Mouse (Mus musculus) spleen, postnatal 4 days (tissue): ENCODE data around the gene Ctsf.
"Not testable (repeated sequence)": the region's sequence is repeated elsewhere in the genome, so short reads cannot be mapped to it uniquely, and the experiment has no call there.

Source experiments
- DNase-seq, 2 experiments: peaks; one replicate each; pipeline ENCODE4 v3.0.0; 2022; ENCODE audit warnings: low spot score in 2 of 2

Ctsf gene

DNA sequence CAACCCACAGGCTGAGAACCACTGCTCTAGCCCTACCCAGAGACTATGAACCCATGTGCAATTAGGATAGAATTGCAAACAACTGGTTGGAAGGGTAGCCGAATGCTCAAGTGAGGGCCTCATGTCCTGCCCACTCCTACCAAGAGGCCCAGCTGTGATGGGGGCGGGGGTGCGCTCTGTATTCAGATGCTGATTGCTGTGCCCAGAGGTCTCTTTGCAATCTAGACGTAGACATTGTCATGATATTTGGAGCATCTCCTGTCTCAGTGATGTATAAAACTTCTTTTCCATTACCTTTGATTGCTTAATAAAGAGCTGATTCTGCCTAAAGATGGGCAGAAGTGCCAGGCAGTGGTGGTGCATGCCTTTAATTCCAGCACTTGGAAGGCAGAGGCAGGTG, 5.1 kb upstream of the Ctsf start:
- DNase-seq, result no peak

- no peak for DNase-seq
Observed at GRCm38 (mm10) chr19:4850281-4850680, 4.6 kb upstream of the Ctsf start.

DNA sequence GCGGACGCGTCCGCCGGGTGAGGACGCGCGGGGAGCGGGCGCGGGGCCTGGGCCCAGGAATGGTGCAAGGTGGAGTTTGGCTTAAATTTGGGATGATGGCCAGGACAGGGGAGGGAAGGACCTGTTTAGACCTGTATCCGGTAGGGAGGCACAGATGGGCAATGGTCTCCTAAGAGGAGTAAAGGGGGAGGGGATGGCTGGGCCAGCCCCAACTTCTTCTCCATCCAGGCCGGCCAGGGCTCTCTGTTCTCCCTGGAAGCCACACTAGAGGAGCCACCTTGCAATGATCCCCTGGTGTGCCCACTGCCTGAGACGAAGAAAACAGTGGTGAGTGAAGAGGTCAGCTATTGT, 515 bp downstream of the Ctsf start:
- no peak for DNase-seq

DNA sequence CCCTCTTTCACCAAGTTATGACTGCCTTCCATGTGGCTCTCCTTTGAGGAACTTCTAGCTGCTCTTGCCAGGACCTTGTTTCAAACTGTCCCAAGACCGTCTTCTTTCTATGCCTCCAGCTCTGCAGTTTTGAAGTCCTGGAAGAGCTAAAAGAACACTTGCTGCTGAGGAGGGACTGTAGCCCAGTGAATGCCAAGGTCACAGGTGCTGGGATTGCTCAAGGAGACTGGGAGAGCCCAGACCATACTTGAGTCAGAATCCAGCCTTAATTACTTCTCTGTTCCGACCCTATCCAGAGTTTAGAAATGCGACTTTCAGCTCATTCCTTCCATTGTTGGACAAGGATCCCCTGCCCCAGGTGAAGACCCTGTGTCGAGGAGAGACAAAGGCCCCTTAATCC, 1.0 kb downstream of the Ctsf start:
- DNase-seq, result no peak

- DNase-seq, result peak; percentile 78 to 80
Observed at GRCm38 (mm10) chr19:4859081-4859480, 4.2 kb downstream of the Ctsf start.

DNA sequence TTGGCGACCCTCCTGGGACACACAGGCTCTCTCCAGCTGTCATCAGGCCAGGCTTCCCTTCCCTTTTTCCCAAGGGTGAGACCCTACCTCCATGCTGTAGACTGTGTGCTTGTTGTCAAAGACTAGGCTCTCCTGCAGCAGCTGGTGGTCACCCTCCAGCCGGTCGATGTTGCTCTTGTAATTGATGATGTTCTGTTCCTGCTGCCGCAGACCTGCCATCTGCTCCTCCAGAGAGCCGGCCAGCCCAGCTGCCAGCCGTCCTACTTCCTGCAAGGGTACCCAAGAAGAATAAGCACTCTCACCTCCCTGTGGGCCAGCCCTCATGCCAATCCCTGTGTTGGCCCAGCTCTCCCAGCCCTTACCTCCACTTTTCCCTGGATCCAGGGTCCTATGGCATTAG, 8.1 kb downstream of the Ctsf start:
- DNase-seq, result no peak

DNA sequence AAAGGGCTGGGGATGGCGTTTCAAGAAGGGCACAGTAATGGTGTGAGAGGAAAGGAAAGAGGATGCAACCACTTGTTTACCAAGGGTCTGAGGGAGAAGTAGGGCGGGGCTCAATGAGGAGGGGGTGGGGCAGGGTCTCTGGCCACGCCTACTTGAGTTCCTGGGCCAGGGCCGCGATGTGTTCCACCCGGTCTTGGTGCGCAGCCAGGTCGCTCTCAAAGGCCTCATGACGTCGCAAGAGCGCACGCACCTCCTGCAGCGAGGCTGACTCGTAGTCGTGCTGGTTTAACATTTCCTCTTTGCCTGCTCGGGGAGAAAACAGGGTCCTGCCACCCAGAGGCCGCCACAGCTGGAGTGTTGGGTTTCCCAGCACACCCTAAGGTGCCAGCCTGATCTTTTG, 10.2 kb downstream of the Ctsf start:
- DNase-seq, result no peak

DNA sequence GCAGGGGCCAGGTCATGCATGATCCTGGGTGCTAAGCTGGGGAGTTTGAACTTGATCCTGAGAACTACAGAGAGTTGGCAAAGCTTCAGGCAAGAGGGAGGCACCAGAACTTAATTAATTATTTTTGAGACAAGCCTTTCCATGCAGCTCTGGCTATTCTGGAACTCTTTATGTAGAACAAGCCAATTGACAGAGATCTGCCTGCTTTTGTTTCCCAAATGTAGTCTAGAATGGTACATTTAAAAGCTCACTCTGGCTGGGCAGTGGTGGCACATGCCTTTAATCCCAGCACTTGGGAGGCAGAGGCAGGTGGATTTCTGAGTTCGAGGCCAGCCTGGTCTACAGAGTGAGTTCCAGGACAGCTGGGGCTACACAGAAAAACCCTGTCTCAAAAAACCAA, 19.7 kb downstream of the Ctsf start:
- not testable (repeated sequence) for DNase-seq

GRCm38 (mm10) chr19:4876241-4876640, 21.3 kb downstream of the Ctsf start:
- DNase-seq, result no peak

DNA sequence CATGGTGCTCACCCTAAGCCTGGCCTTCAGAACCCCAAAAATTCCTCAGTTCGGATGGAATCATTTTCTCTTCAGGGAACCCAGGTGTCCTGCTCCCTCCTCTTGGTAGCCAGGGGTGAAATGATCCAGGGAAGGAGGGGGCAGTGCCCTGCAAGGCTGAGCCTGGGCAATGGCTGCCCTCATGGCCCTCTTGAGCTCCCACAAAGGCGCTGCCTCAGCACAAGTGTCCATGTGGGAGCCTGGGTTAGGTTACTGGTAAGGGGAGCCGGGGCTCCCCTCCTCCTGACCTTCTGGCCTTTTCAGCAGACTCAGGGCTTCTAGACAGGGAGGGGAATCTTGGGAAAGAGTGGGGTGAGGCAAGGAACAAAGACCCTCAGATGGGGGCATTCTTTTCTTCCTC, 21.8 kb downstream of the Ctsf start:
- DNase-seq, result no peak

- DNase-seq, result peak in 1 of 2 experiments; percentile 65
Observed at GRCm38 (mm10) chr19:4877785-4878184, 22.9 kb downstream of the Ctsf start, which contains the start of gene Actn3. TSS of gene Actn3 (minus strand) at chr19:4877909.

DNA sequence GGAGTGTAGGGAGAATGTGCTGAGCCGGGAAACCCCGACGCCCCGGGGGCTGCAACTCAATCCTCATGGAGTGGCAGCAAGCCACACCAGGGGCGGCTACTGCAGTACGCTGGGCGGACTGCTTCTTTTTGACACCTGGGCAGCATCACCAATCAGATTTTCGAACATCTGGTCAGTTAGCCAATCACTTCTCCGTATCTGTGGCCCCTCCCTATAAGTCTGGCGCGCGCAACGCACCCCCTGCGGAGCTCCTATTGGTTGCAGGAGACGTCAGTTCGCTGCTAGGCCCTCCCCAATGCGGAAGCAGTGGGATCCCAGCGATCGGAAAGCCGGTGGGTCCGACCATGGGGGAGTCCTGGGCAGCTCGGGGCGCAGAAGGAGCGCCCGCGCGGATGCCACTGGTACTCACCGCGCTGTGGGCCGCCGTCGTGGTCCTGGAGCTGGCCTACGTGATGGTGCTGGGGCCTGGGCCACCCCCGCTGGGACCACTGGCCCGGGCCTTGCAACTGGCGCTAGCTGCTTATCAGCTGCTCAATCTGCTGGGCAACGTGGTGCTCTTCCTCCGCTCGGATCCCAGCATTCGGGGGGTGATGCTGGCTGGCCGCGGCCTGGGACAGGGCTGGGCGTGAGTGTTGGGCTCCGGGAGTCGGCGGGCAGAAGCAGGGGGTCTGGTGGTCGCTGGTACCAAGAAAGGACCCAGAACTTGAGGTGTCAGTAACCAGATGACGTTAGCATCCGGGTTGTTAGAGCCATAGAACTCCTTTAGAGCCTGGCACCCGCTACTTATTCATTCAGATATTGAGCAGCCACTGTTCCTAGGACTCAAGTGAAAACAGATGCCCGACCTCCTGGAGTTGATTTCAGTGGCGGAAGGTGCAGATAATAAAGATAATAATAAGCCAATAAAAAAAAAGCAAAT, 23.7 kb downstream of the Ctsf start, which contains the start of gene Zdhhc24:
Gene Zdhhc24 (plus strand): TSS at position 264 of the 919 bp plus-strand sequence.
- DNase-seq, result peak; percentile 97 to 98

DNA sequence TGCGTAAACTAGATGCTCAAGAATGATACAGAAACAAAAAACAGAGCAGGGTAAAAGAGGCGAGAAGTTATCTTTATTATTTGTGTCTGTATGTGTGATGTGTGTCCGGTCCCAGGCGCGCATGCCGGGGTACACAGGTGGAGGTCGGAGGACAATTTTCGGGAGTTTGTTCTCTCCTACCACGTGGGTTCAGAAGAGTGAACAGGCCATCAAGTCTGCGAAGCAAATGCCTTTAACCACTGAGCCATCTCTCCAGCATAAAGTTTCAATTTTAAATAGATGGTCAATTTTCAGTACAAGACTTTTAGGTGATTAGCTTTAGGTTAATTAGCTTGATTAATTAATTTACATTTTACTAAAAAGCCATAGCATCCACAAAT, 24.4 kb downstream of the Ctsf start:
- no peak for DNase-seq

DNA sequence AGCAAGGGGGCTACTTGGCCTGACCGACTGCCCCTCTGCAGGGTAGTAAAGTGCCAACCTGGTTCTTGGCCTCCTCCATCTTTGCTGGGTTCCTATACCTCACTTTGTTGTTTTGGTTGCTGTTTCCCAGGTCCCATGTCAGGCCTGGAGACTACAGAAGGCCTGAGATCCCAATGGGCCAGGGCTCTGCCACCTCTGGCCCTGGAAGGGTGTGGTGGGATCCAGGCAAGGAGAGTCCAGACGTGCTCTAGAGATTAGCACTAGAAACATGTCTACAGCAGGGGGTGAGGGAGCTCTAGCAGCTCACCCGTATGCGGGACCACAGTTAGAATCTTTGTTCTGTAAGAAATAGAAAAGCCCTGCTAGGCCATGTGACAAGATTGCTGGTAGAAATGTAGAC, 29.0 kb downstream of the Ctsf start:
- peak in 1 of 2 experiments; percentile 66 for DNase-seq

DNA sequence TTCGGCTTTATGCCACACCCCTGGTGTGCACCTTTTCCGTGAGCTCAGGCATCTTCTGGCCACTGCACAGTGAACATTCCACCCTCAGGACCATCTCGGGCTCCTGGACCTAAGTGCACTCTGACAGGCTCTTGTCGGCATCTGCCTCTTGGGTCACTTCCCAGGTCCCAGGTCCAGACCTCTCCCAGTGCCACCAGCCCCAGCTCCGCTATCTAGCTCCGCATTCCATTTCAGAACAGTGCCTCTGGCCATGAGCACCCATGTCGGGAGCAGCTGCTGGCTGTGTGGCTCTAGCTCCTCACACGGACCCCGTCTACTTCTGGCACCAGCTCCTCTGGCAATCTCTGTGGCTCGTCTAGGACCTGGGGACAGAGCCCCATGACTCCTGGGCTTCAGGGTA, 34.9 kb downstream of the Ctsf start:
- no peak for DNase-seq

GRCm38 (mm10) chr19:4891798-4892197, 36.9 kb downstream of the Ctsf start:
- peak; percentile 53 to 67 for DNase-seq

GRCm38 (mm10) chr19:4896780-4897520, 42.0 kb downstream of the Ctsf start:
- DNase-seq, result no peak

- no peak for DNase-seq
Observed at GRCm38 (mm10) chr19:4898972-4899371, 44.0 kb downstream of the Ctsf start.

- no peak for DNase-seq
Observed at GRCm38 (mm10) chr19:4899888-4900287, 45.0 kb downstream of the Ctsf start.

- DNase-seq, result peak; percentile 82 to 94
Observed at GRCm38 (mm10) chr19:4905979-4906794, 51.3 kb downstream of the Ctsf start, which contains the start of gene Bbs1. TSS of gene Bbs1 (minus strand) at chr19:4906628.

DNA sequence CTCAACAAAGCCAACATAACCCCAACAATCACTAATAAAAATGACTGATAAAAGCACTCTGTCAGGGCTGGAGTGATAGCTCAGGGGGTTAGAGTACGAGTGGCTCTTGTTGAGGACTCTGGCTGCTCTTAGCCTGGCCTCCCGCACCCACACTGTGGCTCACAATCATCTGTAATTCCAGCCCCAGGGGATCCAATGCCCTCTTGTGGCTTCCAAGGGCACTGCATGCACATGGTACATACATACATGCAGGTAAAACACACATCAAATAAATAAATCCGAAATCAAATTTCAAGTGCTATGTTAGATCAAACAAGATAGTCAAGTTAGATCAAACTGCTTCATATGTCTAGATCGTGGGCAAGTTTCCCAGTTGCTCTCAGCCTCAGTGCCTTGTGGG, 53.2 kb downstream of the Ctsf start:
- DNase-seq, result peak; percentile 62 to 79

DNA sequence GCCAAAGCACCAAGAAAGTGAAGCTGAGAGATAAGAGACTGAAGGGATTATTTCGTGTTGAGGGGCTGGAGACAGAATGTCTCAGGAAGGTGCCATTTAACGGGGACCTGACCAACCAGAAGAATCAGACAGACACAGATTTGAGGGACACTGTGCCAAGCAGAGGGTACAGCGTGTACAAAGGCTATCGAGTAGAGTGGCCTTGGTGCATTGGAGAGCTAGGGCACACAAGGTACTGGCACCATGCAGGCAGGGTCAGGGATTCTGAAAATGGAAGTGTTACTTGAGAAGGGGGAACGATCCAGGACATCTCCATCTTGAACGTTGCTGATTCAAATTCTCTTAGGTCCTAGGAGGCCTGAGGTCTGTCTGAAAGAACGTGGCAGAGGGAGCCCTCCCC, 54.4 kb downstream of the Ctsf start:
- no peak for DNase-seq
